Mouse (Mus musculus) hindbrain, embryonic 15.5 days (tissue): ENCODE measurements around the gene Ccdc3. TPM values are rescaled to one million over a fixed set of nuclear protein-coding genes. Genes with fewer than 3 reads are reported as not detected.

Source experiments
- ATAC-seq: fragments of 200-750 bp; cut with Nextera tagmentation; 2 replicates; pipeline ENCODE4 v1.8.0; 2017; ENCODE audit warnings: low read depth, moderate number of reproducible peaks, moderate TSS enrichment; ENCODE audit not compliant: low FRiP score
- H3K27ac ChIP-seq: fragments of 300-500 bp; sonication (generic); replicated peaks from 2 replicates; pipeline ENCODE4 v1.5.1; 2015; ENCODE audit warnings: mild to moderate bottlenecking, inconsistent platforms
- H3K27me3 ChIP-seq: fragments of 300-500 bp; sonication (generic); 2 replicates; pipeline ENCODE4 v1.6.1; 2015; ENCODE audit warnings: control low read depth, inconsistent platforms
- H3K36me3 ChIP-seq: fragments of 300-500 bp; sonication (generic); 2 replicates; pipeline ENCODE4 v1.6.1; 2015; ENCODE audit warnings: control low read depth, inconsistent platforms
- H3K4me1 ChIP-seq: fragments of 300-500 bp; sonication (generic); replicated peaks from 2 replicates; pipeline ENCODE4 v1.6.1; 2015; ENCODE audit warnings: control low read depth, inconsistent platforms
- H3K4me2 ChIP-seq: fragments of 300-500 bp; sonication (generic); 2 replicates; pipeline ENCODE4 v1.6.1; 2015; ENCODE audit warnings: moderate library complexity, mild to moderate bottlenecking, inconsistent platforms
- H3K4me3 ChIP-seq: fragments of 300-500 bp; sonication (generic); 2 replicates; pipeline ENCODE4 v1.5.1; 2015; ENCODE audit warnings: mild to moderate bottlenecking, inconsistent platforms
- H3K9ac ChIP-seq: fragments of 300-500 bp; sonication (generic); 2 replicates; pipeline ENCODE4 v1.6.1; 2015; ENCODE audit warnings: inconsistent platforms
- H3K9me3 ChIP-seq: fragments of 300-500 bp; sonication (generic); 2 replicates; pipeline ENCODE4 v1.6.1; 2016; ENCODE audit warnings: control low read depth, inconsistent platforms
- WGBS: fragments of 180-500 bp; shearing (Covaris S2); methylation state at CpG from one replicate; pipeline ENCODE4 v1.1.7; 2015; 5-methylcytosine and 5-hydroxymethylcytosine counted together
- polyA plus RNA-seq: library from polyadenylated mRNA; unstranded; fragments of >200 nt; fragmentation: Nextera tagmentation; extraction: Ambion mirVana; gene quantifications from 2 replicates; pipeline ENCODE4 v1.2.1, GENCODE M21; 2015

Gene Ccdc3
- polyA plus RNA-seq, 1 experiment from 2014 or later = 15.2 TPM

DNA sequence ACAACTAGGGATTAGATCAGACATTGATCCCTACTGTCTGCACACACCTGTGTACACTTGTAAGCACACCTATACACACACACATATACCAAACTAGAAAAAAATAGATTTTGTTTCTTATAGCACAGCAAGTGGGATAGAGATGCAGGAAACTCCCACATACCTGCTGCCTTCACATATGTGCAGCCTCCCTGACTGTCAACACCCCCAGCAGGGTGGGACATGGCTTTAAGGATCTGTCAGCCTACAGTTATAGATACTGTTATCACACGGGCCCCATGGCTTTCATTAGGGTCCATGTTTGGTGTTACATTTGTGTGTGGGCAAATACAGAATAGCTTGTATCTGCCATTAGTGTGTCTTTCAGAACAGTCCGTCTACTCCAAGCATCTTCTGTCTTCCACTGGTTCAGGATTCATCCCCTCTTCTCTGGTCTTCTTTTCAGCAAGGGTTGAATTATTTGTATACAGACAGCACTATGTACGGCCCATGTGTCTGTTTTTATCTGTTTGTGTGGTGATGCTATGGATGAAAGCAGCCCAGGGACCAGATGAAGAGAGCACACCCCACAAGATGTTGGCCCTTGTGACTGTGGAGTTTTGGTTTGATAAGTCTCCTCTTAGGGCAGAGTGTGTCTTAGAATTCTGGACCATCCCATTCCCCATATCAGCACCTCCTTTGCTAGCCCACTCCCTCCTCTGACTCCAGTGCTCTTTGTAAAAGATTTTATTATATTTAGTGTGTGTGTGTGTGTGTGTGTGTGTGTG, 24.5 kb downstream of the Ccdc3 start:
- no peak for ATAC-seq
- Histone ChIP-seq H3K4me3 (no peak overlapping the region), H3K9ac (no peak overlapping the region), H3K4me1 (no peaks in the 10 kb centered on the region), H3K4me2 (no peak overlapping the region), H3K9me3 (no peaks in the 10 kb centered on the region), H3K27me3 (no peaks in the 10 kb centered on the region), H3K27ac (no peak overlapping the region), H3K36me3 (no peaks in the 10 kb centered on the region)
- WGBS = 79% methylated on average over 3 of the region's 3 CpGs

DNA sequence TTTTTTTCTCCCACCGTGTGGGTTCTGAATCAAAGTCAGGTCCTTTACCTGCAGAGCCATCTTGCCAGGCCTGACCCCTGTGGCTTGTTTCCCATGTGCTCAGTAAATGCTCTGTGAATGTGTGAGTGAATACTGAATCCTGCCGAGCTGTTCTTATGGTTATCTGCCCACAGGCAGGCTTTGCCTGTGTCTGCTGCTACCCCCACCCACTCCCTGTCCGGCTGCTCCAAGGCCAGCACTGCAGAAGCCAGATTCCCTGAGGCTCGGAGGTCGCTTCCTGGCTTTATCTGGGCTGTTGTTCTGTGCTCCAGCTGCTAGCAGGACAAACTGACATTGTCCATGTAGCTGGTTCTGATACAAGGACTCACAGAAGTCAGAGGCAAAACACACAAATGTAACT, 25.2 kb downstream of the Ccdc3 start:
- H3K27me3 ChIP-seq = no peaks in the 10 kb centered on the region
- WGBS = 40% methylated on average over 5 of the region's 5 CpGs
- no peak for ATAC-seq
- H3K4me3 ChIP-seq = no peak overlapping the region
- H3K9ac ChIP-seq = no peak overlapping the region
- H3K27ac ChIP-seq = no peak overlapping the region
- no peaks in the 10 kb centered on the region for H3K9me3 ChIP-seq
- H3K36me3 ChIP-seq = no peaks in the 10 kb centered on the region
- no peak overlapping the region for H3K4me2 ChIP-seq
- H3K4me1 ChIP-seq = no peaks in the 10 kb centered on the region

- 74% methylated on average over 4 of the region's 4 CpGs for WGBS
- Histone ChIP-seq H3K27me3 (no peaks in the 10 kb centered on the region), H3K4me2 (no peak overlapping the region), H3K36me3 (no peaks in the 10 kb centered on the region), H3K9me3 (no peaks in the 10 kb centered on the region), H3K4me1 (no peaks in the 10 kb centered on the region), H3K4me3 (no peak overlapping the region), H3K9ac (no peak overlapping the region), H3K27ac (no peak overlapping the region)
- no peak for ATAC-seq
Measured at GRCm38 (mm10) chr2:5165941-5166361, 28.4 kb downstream of the Ccdc3 start.

- Histone ChIP-seq H3K4me3 (no peak overlapping the region), H3K27me3 (no peaks in the 10 kb centered on the region), H3K36me3 (no peaks in the 10 kb centered on the region), H3K9me3 (no peaks in the 10 kb centered on the region), H3K4me2 (no peak overlapping the region), H3K27ac (no peak overlapping the region), H3K4me1 (no peaks in the 10 kb centered on the region), H3K9ac (no peak overlapping the region)
- WGBS = 96% methylated on average over 2 of the region's 2 CpGs
- ATAC-seq = no peak
Measured at GRCm38 (mm10) chr2:5166796-5167195, 29.2 kb downstream of the Ccdc3 start.

GRCm38 (mm10) chr2:5170815-5171214, 33.2 kb downstream of the Ccdc3 start:
- no peaks in the 10 kb centered on the region for H3K4me1 ChIP-seq
- H3K4me2 ChIP-seq = no peak overlapping the region
- H3K9ac ChIP-seq = no peak overlapping the region
- 84% methylated on average over 4 of the region's 4 CpGs for whole genome bisulfite sequencing
- no peaks in the 10 kb centered on the region for H3K27me3 ChIP-seq
- no peak for ATAC-seq
- no peaks in the 10 kb centered on the region for H3K9me3 ChIP-seq
- H3K4me3 ChIP-seq = no peak overlapping the region
- H3K36me3 ChIP-seq = no peaks in the 10 kb centered on the region
- H3K27ac ChIP-seq = no peak overlapping the region

- Histone ChIP-seq H3K4me3 (no peak overlapping the region), H3K9me3 (no peaks in the 10 kb centered on the region), H3K27ac (no peak overlapping the region), H3K9ac (no peak overlapping the region), H3K27me3 (no peaks in the 10 kb centered on the region), H3K4me1 (no peaks in the 10 kb centered on the region), H3K4me2 (no peak overlapping the region), H3K36me3 (no peaks in the 10 kb centered on the region)
- no peak for ATAC-seq
- 83% methylated on average over 5 of the region's 5 CpGs for WGBS
Measured at GRCm38 (mm10) chr2:5171301-5172000, 33.9 kb downstream of the Ccdc3 start.

- no peak for ATAC-seq
- no peaks in the 10 kb centered on the region for H3K4me1 ChIP-seq
- H3K4me3 ChIP-seq = no peak overlapping the region
- H3K27ac ChIP-seq = no peak overlapping the region
- H3K36me3 ChIP-seq = no peaks in the 10 kb centered on the region
- H3K9me3 ChIP-seq = 0 out of 2 replicates have a peak, but pooled peaks cover 6% of the 10 kb centered on the region
- WGBS = 90% methylated on average over 2 of the region's 2 CpGs
- H3K9ac ChIP-seq = no peak overlapping the region
- no peak overlapping the region for H3K4me2 ChIP-seq
- no peaks in the 10 kb centered on the region for H3K27me3 ChIP-seq
Measured at GRCm38 (mm10) chr2:5172773-5173172, 35.2 kb downstream of the Ccdc3 start.

DNA sequence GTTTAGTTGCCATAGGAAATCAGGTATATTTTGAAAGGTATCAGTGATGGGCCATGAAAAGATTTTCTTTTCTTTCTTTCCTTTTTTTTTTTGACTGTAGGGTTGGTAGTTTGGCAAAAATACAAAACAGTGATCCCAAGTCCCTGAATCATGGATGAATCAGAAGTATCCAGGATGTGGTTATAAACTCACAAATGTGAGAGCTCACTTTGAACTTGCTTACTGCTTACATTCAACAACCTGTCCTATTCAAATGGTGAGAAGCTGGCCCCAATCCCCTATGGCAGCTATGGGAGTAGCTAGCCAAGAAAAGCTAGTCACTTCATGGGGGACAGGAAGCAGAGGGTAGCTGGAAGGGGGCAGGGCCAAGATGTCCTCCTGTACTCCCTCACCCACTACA, 37.1 kb downstream of the Ccdc3 start:
- no peak overlapping the region for H3K4me3 ChIP-seq
- H3K27ac ChIP-seq = no peak overlapping the region
- H3K9ac ChIP-seq = no peak overlapping the region
- no peaks in the 10 kb centered on the region for H3K36me3 ChIP-seq
- H3K4me2 ChIP-seq = no peak overlapping the region
- H3K27me3 ChIP-seq = no peaks in the 10 kb centered on the region
- no peak for ATAC-seq
- 0 out of 2 replicates have a peak, but pooled peaks cover 6% of the 10 kb centered on the region for H3K9me3 ChIP-seq
- no peaks in the 10 kb centered on the region for H3K4me1 ChIP-seq

- Histone ChIP-seq H3K27ac (no peak overlapping the region), H3K27me3 (no peaks in the 10 kb centered on the region), H3K9me3 (0 out of 2 replicates have a peak, but pooled peaks cover 3% of the 10 kb centered on the region), H3K9ac (no peak overlapping the region), H3K4me2 (no peak overlapping the region), H3K4me3 (no peak overlapping the region), H3K4me1 (peaks cover 5% of the 10 kb centered on the region; the same call in 1 of the 2 replicates), H3K36me3 (no peaks in the 10 kb centered on the region)
- 76% methylated on average over 5 of the region's 5 CpGs for WGBS
- peak; percentile 48; the same call in 1 of the 2 replicates for ATAC-seq
Measured at GRCm38 (mm10) chr2:5181462-5182443, 44.2 kb downstream of the Ccdc3 start.

DNA sequence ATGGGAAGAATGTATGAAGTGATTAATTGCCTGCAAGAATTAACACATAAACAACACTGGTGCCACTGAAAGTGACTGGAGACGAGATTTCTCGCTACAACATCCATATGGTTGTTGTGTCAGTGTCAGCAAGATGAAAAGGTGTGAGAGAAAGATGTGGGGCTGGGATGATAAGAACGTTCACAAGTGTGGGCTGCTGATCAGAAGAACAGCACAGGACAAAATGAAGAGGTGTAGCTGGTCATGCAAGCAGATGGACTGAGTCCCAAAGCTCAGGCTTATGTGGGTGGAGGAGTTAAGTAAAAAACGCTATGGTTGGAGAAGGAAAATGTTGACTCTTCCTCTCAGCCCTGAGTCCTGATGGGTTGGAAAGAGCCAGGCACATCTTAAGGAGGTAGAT, 46.6 kb downstream of the Ccdc3 start:
- H3K9ac ChIP-seq = no peak overlapping the region
- H3K9me3 ChIP-seq = no peaks in the 10 kb centered on the region
- no peaks in the 10 kb centered on the region for H3K36me3 ChIP-seq
- WGBS = 88% methylated on average over 4 of the region's 4 CpGs
- H3K4me3 ChIP-seq = no peak overlapping the region
- peaks cover 5% of the 10 kb centered on the region; the same call in 1 of the 2 replicates for H3K4me1 ChIP-seq
- no peaks in the 10 kb centered on the region for H3K27me3 ChIP-seq
- ATAC-seq = no peak
- no peak overlapping the region for H3K4me2 ChIP-seq
- H3K27ac ChIP-seq = no peak overlapping the region

- Histone ChIP-seq H3K36me3 (no peaks in the 10 kb centered on the region), H3K4me3 (no peak overlapping the region), H3K27ac (no peak overlapping the region), H3K9ac (no peak overlapping the region), H3K4me1 (no peaks in the 10 kb centered on the region), H3K9me3 (no peaks in the 10 kb centered on the region), H3K4me2 (no peak overlapping the region), H3K27me3 (no peaks in the 10 kb centered on the region)
- 89% methylated on average over 3 of the region's 3 CpGs for WGBS
- ATAC-seq = no peak
Measured at GRCm38 (mm10) chr2:5185631-5186030, 48.1 kb downstream of the Ccdc3 start.

DNA sequence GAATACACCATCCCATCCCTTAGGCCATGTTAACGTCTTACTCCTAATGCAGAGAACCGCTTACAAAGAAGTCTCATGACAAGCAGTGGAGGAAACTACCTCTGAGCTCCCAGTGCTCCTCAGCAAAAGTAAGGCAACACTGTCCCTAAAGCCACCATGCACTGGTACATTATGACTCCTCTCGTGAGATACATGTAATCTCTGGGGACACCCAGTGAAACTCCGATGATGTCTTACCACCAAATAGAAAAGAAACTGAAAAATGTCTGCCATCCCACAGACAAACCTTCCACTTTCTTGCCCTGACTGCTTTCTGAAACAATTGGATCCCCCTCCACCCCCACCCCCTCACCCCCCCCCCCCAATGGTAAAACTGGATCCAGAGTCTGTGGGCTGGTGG, 54.6 kb downstream of the Ccdc3 start:
- WGBS = 91% methylated on average over 4 of the region's 4 CpGs
- no peaks in the 10 kb centered on the region for H3K27me3 ChIP-seq
- H3K9ac ChIP-seq = no peak overlapping the region
- no peak overlapping the region for H3K4me3 ChIP-seq
- no peaks in the 10 kb centered on the region for H3K4me1 ChIP-seq
- H3K27ac ChIP-seq = no peak overlapping the region
- H3K4me2 ChIP-seq = no peak overlapping the region
- no peaks in the 10 kb centered on the region for H3K36me3 ChIP-seq
- H3K9me3 ChIP-seq = no peaks in the 10 kb centered on the region
- no peak for ATAC-seq
